Mouse (Mus musculus): ENCODE data around the gene Zfp94. TPM values are rescaled to one million over a fixed set of nuclear protein-coding genes. Genes with fewer than 3 reads are reported as not detected.
"Not testable (repeated sequence)": the region's sequence is repeated elsewhere in the genome, so short reads cannot be mapped to it uniquely, and the experiment has no call there.

The Zfp94 gene
- polyA plus RNA-seq, 1 experiment: not detected

GRCm38 (mm10) chr7:24288512-24288911 is 28.0 kb downstream of the Zfp94 start:
- Histone ChIP-seq H3K4me1 (ENCODE audit: control insufficient read depth, insufficient read depth, low read length) (no peaks in the 10 kb centered on the region), H3K27ac (ENCODE audit: insufficient read depth, low read depth, low read length) (no peak overlapping the region), H3K4me3 (ENCODE audit: insufficient read depth, low read depth, low read length) (no peak overlapping the region)
- no peak for TF ChIP-seq POLR2A (IDR thresholded peaks at IDR 0.05; ENCODE audit: insufficient read depth, low read depth, low read length)
- TF ChIP-seq CTCF (IDR thresholded peaks at IDR 0.05; ENCODE audit: insufficient read depth, low read depth, low read length): no peak
- WGBS: 88% methylated on average over 6 of the region's 6 CpGs

- TF ChIP-seq CTCF (IDR thresholded peaks at IDR 0.05; ENCODE audit: insufficient read depth, low read depth, low read length): no peak
- no peak for TF ChIP-seq POLR2A (IDR thresholded peaks at IDR 0.05; ENCODE audit: insufficient read depth, low read depth, low read length)
- WGBS: 81% methylated on average over 5 of the region's 5 CpGs
Measured at GRCm38 (mm10) chr7:24287670-24288069, 28.8 kb downstream of the Zfp94 start.

GRCm38 (mm10) chr7:24286916-24287315 is 29.6 kb downstream of the Zfp94 start:
- Histone ChIP-seq H3K4me3 (ENCODE audit: insufficient read depth, low read depth, low read length) (no peak overlapping the region), H3K27ac (ENCODE audit: insufficient read depth, low read depth, low read length) (no peak overlapping the region), H3K4me1 (ENCODE audit: control insufficient read depth, insufficient read depth, low read length) (no peaks in the 10 kb centered on the region)
- TF ChIP-seq CTCF (IDR thresholded peaks at IDR 0.05; ENCODE audit: insufficient read depth, low read depth, low read length) (no peak), POLR2A (IDR thresholded peaks at IDR 0.05; ENCODE audit: insufficient read depth, low read depth, low read length) (no peak)
- 89% methylated on average over 4 of the region's 4 CpGs for WGBS

More at GRCm38 (mm10) chr7:24287670-24288069, 28.8 kb downstream of the Zfp94 start:
- Histone ChIP-seq H3K4me3 (ENCODE audit: insufficient read depth, low read depth, low read length) (no peak overlapping the region), H3K27ac (ENCODE audit: insufficient read depth, low read depth, low read length) (no peak overlapping the region), H3K4me1 (ENCODE audit: control insufficient read depth, insufficient read depth, low read length) (no peaks in the 10 kb centered on the region)

- no peak for TF ChIP-seq POLR2A (IDR thresholded peaks at IDR 0.05; ENCODE audit: insufficient read depth, low read depth, low read length)
- TF ChIP-seq CTCF (IDR thresholded peaks at IDR 0.05; ENCODE audit: insufficient read depth, low read depth, low read length): no peak
- WGBS: 54% methylated on average over 4 of the region's 4 CpGs
- Histone ChIP-seq H3K4me1 (ENCODE audit: control insufficient read depth, insufficient read depth, low read length) (no peaks in the 10 kb centered on the region), H3K4me3 (ENCODE audit: insufficient read depth, low read depth, low read length) (no peak overlapping the region), H3K27ac (ENCODE audit: insufficient read depth, low read depth, low read length) (no peak overlapping the region)
Measured at GRCm38 (mm10) chr7:24286090-24286489, 30.4 kb downstream of the Zfp94 start.

- 58% methylated on average over 4 of the region's 4 CpGs for WGBS
- Histone ChIP-seq H3K4me3 (ENCODE audit: insufficient read depth, low read depth, low read length) (no peak overlapping the region), H3K27ac (ENCODE audit: insufficient read depth, low read depth, low read length) (no peak overlapping the region), H3K4me1 (ENCODE audit: control insufficient read depth, insufficient read depth, low read length) (no peaks in the 10 kb centered on the region)
- no peak for TF ChIP-seq POLR2A (IDR thresholded peaks at IDR 0.05; ENCODE audit: insufficient read depth, low read depth, low read length)
- no peak for TF ChIP-seq CTCF (IDR thresholded peaks at IDR 0.05; ENCODE audit: insufficient read depth, low read depth, low read length)
Measured at GRCm38 (mm10) chr7:24280858-24281145, 35.7 kb downstream of the Zfp94 start.

GRCm38 (mm10) chr7:24280031-24280857 is 36.2 kb downstream of the Zfp94 start:
- TF ChIP-seq CTCF (IDR thresholded peaks at IDR 0.05; ENCODE audit: insufficient read depth, low read depth, low read length) (no peak), POLR2A (IDR thresholded peaks at IDR 0.05; ENCODE audit: insufficient read depth, low read depth, low read length) (no peak)
- no peak overlapping the region for H3K27ac ChIP-seq (ENCODE audit: insufficient read depth, low read depth, low read length)
- no peaks in the 10 kb centered on the region for H3K4me1 ChIP-seq (ENCODE audit: control insufficient read depth, insufficient read depth, low read length)
- 57% methylated on average over 10 of the region's 10 CpGs for WGBS
- no peak overlapping the region for H3K4me3 ChIP-seq (ENCODE audit: insufficient read depth, low read depth, low read length)

GRCm38 (mm10) chr7:24278771-24279170 is 37.7 kb downstream of the Zfp94 start:
- not testable (repeated sequence) for H3K4me1 ChIP-seq (ENCODE audit: control insufficient read depth, insufficient read depth, low read length); H3K27ac ChIP-seq (ENCODE audit: insufficient read depth, low read depth, low read length); H3K4me3 ChIP-seq (ENCODE audit: insufficient read depth, low read depth, low read length)
- 87% methylated on average over 3 of the region's 3 CpGs for WGBS

- no peak overlapping the region for H3K27ac ChIP-seq (ENCODE audit: insufficient read depth, low read depth, low read length)
- 95% methylated on average over 4 of the region's 4 CpGs for WGBS
- H3K4me3 ChIP-seq (ENCODE audit: insufficient read depth, low read depth, low read length): no peak overlapping the region
- TF ChIP-seq CTCF (IDR thresholded peaks at IDR 0.05; ENCODE audit: insufficient read depth, low read depth, low read length) (no peak), POLR2A (IDR thresholded peaks at IDR 0.05; ENCODE audit: insufficient read depth, low read depth, low read length) (no peak)
- H3K4me1 ChIP-seq (ENCODE audit: control insufficient read depth, insufficient read depth, low read length): peaks cover 4% of the 10 kb centered on the region
Measured at GRCm38 (mm10) chr7:24274456-24274855, 42.0 kb downstream of the Zfp94 start.

- no peak overlapping the region for H3K27ac ChIP-seq (ENCODE audit: insufficient read depth, low read depth, low read length)
- WGBS: 96% methylated on average over 6 of the region's 6 CpGs
- H3K4me1 ChIP-seq (ENCODE audit: control insufficient read depth, insufficient read depth, low read length): peaks cover 6% of the 10 kb centered on the region
- H3K4me3 ChIP-seq (ENCODE audit: insufficient read depth, low read depth, low read length): no peak overlapping the region
- no peak for TF ChIP-seq CTCF (IDR thresholded peaks at IDR 0.05; ENCODE audit: insufficient read depth, low read depth, low read length)
- TF ChIP-seq POLR2A (IDR thresholded peaks at IDR 0.05; ENCODE audit: insufficient read depth, low read depth, low read length): no peak
Measured at GRCm38 (mm10) chr7:24271191-24271590, 45.3 kb downstream of the Zfp94 start.

Data from olfactory bulb, adult 2 months (tissue).